Mouse (Mus musculus): ENCODE data around the gene Olfr153.

DNA sequence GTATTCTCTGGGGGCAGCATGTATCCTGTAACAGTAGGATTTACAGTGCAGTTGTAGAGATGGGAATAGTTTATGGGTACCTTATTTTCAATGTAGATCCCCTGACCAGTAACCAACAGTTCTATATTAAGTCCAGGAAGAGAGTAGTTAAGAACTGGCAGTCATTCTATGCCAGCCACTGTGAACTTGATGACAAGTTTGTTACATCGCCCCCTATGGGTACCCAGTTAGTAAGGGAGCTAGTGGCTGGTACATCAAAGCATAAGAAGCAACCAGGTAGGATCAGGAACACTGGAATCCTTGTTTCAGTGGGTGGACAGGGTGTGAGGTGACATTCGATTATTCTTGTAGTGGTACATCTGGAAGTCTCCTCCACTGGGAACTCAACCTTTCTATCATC lies 49.3 kb upstream of the Olfr153 start:
- TF ChIP-seq MYOD1 (IDR thresholded peaks at IDR 0.05; ENCODE audit: control insufficient read depth, insufficient read length, low read depth): no peak
- no peak for TF ChIP-seq CTCF (IDR thresholded peaks at IDR 0.05; ENCODE audit: control insufficient read depth, insufficient read depth, insufficient read length)
- no peak for TF ChIP-seq MYOG (IDR thresholded peaks at IDR 0.05; ENCODE audit: control insufficient read depth, extremely low read depth, insufficient read length)
- no peak for TF ChIP-seq USF1 (IDR thresholded peaks at IDR 0.05; ENCODE audit: low read depth)
- no peak for TF ChIP-seq MAX (IDR thresholded peaks at IDR 0.05)
- no peak for TF ChIP-seq CEBPB (IDR thresholded peaks at IDR 0.05; ENCODE audit: low read depth)
- no peak for TF ChIP-seq FOSL1 (IDR thresholded peaks at IDR 0.05; ENCODE audit: insufficient read depth, low read length, poor library complexity, severe bottlenecking)
